Mouse (Mus musculus) midbrain, embryonic 15.5 days (tissue): Measurements from ENCODE around the gene Vamp5. TPM values are rescaled to one million over a fixed set of nuclear protein-coding genes. Genes with fewer than 3 reads are reported as not detected.
A peak's percentile ranks its signal among the peaks of the same experiment; 100 is the strongest.

Experiments used
- ATAC-seq: fragments of 200-750 bp; cut with Nextera tagmentation; replicated peaks from 2 replicates; pipeline ENCODE4 v1.8.0; 2017; ENCODE audit warnings: moderate TSS enrichment
- H3K27ac ChIP-seq: fragments of 300-500 bp; sonication (generic); 2 replicates; pipeline ENCODE4 v1.5.1; 2015; ENCODE audit warnings: mild to moderate bottlenecking, inconsistent platforms
- H3K27me3 ChIP-seq: fragments of 300-500 bp; sonication (generic); replicated peaks from 2 replicates; pipeline ENCODE4 v1.6.1; 2015; ENCODE audit warnings: inconsistent platforms
- H3K36me3 ChIP-seq: fragments of 300-500 bp; sonication (generic); replicated peaks from 2 replicates; pipeline ENCODE4 v1.6.1; 2015; ENCODE audit warnings: inconsistent platforms
- H3K4me1 ChIP-seq: fragments of 300-500 bp; sonication (generic); 2 replicates; pipeline ENCODE4 v1.6.1; 2015; ENCODE audit warnings: inconsistent platforms
- H3K4me2 ChIP-seq: fragments of 300-500 bp; sonication (generic); 2 replicates; pipeline ENCODE4 v1.6.1; 2015; ENCODE audit warnings: inconsistent platforms, mild to moderate bottlenecking, moderate library complexity
- H3K4me3 ChIP-seq: fragments of 300-500 bp; sonication (generic); 2 replicates; pipeline ENCODE4 v1.5.1; 2015; ENCODE audit warnings: mild to moderate bottlenecking, inconsistent platforms
- H3K9ac ChIP-seq: fragments of 300-500 bp; sonication (generic); 2 replicates; pipeline ENCODE4 v1.6.1; 2015; ENCODE audit warnings: mild to moderate bottlenecking, inconsistent platforms
- H3K9me3 ChIP-seq: fragments of 300-500 bp; sonication (generic); 2 replicates; pipeline ENCODE4 v1.6.1; 2016; ENCODE audit warnings: inconsistent platforms
- WGBS: fragments of 180-500 bp; shearing (Covaris S2); methylation state at CpG from one replicate; pipeline ENCODE4 v1.1.7; 2015; ENCODE audit warnings: mixed read lengths; 5-methylcytosine and 5-hydroxymethylcytosine counted together
- polyA plus RNA-seq: library from polyadenylated mRNA; unstranded; fragments of >200 nt; fragmentation: Nextera tagmentation; extraction: Ambion mirVana; gene quantifications from 2 replicates; pipeline ENCODE4 v1.2.1, GENCODE M21; 2015

Gene Vamp5
- 20.2 and 24.2 TPM in 2 replicates for polyA plus RNA-seq

- WGBS, result 2% methylated on average over 49 of the region's 49 CpGs
- Histone ChIP-seq H3K9me3 (no peaks in the 10 kb centered on the region), H3K4me2 (peak within 1 kb of the TSS; percentile 56), H3K36me3 (no peaks in the 10 kb centered on the region), H3K27ac (no peak within 1 kb of the TSS), H3K4me3 (peak within 1 kb of the TSS; percentile 39), H3K4me1 (peaks cover 6% of the 10 kb centered on the region), H3K9ac (peak within 1 kb of the TSS; percentile 38), H3K27me3 (peaks cover 26% of the 10 kb centered on the region)
- 0 out of 2 replicates have a peak, but pooled peaks have one; percentile 9 for ATAC-seq
Measured at GRCm38 (mm10) chr6:72380131-72380770, at the start of gene Vamp5. Gene Vamp5, minus strand, starts transcription at chr6:72380468.

DNA sequence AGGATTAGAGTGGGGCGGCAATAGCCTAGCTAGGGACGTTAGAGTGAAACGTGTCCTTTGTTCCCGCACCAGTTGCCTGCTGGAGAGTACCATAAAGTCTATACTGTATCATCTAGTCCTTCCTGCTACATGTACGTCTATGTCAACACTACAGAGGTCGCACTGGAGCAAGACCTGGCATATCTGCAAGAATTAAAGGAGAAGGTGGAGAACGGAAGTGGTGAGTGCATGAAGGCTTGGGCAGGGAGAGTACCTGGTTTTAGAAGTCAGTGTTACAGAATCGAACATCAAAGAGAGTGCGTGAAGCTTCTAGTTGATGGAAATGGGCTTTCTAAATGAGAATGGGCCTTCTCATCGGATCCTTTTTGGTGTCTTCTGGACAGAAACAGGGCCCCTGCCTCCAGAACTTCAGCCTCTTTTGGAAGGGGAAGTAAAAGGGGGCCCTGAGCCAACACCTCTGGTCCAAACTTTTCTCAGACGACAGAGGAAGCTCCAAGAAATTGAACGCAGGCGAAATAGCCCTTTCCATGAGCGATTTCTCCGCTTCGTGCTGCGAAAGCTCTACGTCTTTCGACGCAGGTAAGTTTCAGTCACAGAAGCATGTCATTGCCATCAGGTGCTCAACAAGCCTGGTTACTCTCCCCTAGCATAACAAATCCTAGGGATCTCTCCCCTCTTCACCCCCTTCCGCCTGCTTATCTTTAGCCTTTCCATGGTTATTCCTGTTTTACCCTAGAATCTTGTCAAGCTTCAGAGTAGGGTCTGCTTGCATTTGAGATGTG, 49.0 kb upstream of the Vamp5 start:
- ATAC-seq, result no peak
- H3K36me3 ChIP-seq, result peaks cover 44% of the 10 kb centered on the region
- WGBS, result 92% methylated on average over 21 of the region's 21 CpGs

DNA sequence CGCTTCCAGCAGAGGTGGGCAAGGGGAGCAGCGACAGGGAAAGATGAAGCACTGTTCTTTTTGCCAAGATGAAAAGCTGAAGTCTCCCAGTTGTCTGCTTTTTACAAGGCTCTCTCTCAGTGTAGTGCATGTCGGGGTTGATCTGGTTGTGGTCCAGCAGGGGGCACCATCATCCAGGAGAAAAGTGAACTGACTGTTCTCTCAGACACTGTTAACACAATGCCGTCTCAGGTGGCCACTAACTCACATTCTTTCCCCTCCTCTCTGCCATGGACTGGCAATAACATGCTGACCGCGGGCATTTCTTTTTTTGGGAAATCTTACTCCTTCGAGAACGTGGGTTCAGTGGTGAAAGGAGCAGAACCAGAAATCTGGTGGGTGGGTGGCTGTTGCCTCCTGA, 47.8 kb upstream of the Vamp5 start:
- Histone ChIP-seq H3K9ac (no peak overlapping the region), H3K27ac (no peak overlapping the region), H3K27me3 (no peaks in the 10 kb centered on the region), H3K36me3 (peaks cover 47% of the 10 kb centered on the region), H3K9me3 (no peaks in the 10 kb centered on the region), H3K4me3 (no peak overlapping the region), H3K4me2 (no peak overlapping the region), H3K4me1 (no peaks in the 10 kb centered on the region)
- 35% methylated on average over 8 of the region's 8 CpGs for WGBS
- ATAC-seq, result peak; percentile 86

More for the DNA sequence above, 49.0 kb upstream of the Vamp5 start:
- no peak overlapping the region for H3K4me3 ChIP-seq
- H3K27ac ChIP-seq, result no peak overlapping the region
- H3K4me2 ChIP-seq, result no peak overlapping the region
- no peaks in the 10 kb centered on the region for H3K27me3 ChIP-seq
- no peaks in the 10 kb centered on the region for H3K9me3 ChIP-seq
- no peaks in the 10 kb centered on the region for H3K4me1 ChIP-seq
- no peak overlapping the region for H3K9ac ChIP-seq

- Histone ChIP-seq H3K9me3 (no peaks in the 10 kb centered on the region), H3K4me3 (no peak overlapping the region), H3K9ac (no peak overlapping the region), H3K36me3 (peaks cover 36% of the 10 kb centered on the region; the same call in 1 of the 2 replicates), H3K27me3 (no peaks in the 10 kb centered on the region), H3K27ac (no peak overlapping the region), H3K4me1 (no peaks in the 10 kb centered on the region), H3K4me2 (no peak overlapping the region)
- WGBS, result 94% methylated on average over 11 of the region's 11 CpGs
- no peak for ATAC-seq
Measured at GRCm38 (mm10) chr6:72425646-72426045, 45.4 kb upstream of the Vamp5 start.

- no peaks in the 10 kb centered on the region for H3K27me3 ChIP-seq
- no peaks in the 10 kb centered on the region for H3K9me3 ChIP-seq
- H3K4me3 ChIP-seq, result no peak overlapping the region
- 94% methylated on average over 10 of the region's 10 CpGs for WGBS
- no peak for ATAC-seq
- no peak overlapping the region for H3K4me2 ChIP-seq
- H3K9ac ChIP-seq, result no peak overlapping the region
- no peak overlapping the region for H3K27ac ChIP-seq
- peaks cover 11% of the 10 kb centered on the region for H3K4me1 ChIP-seq
- peaks cover 31% of the 10 kb centered on the region for H3K36me3 ChIP-seq
Measured at GRCm38 (mm10) chr6:72420901-72421300, 40.6 kb upstream of the Vamp5 start.

DNA sequence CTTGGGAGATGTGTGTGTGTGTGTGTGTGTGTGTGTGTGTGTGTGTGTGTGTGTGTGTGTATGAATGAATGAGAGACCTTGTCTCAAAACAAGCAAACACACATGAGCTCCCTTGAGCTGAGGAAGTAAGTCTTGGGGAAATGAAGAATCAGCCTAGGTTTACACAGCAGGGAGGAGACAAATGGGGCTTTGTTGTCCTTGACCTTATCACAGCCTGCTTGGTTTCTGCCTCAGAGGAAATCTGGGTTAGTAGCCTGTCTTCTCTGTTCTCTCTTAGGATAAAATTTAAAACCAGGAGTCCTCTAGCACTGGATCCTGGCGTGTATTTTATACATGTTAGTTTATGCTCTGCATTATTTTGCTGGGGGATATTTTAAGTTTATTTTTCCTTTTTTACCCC, 39.5 kb upstream of the Vamp5 start:
- WGBS, result 78% methylated on average over 1 of the region's 1 CpGs
- Histone ChIP-seq H3K27ac (no peak overlapping the region), H3K36me3 (peaks cover 25% of the 10 kb centered on the region), H3K4me1 (peaks cover 22% of the 10 kb centered on the region), H3K9me3 (no peaks in the 10 kb centered on the region), H3K4me3 (no peak overlapping the region), H3K27me3 (no peaks in the 10 kb centered on the region), H3K9ac (no peak overlapping the region), H3K4me2 (no peak overlapping the region)
- no peak for ATAC-seq

GRCm38 (mm10) chr6:72418279-72418678, 38.0 kb upstream of the Vamp5 start:
- ATAC-seq, result no peak
- Histone ChIP-seq H3K4me2 (no peak overlapping the region), H3K36me3 (peaks cover 15% of the 10 kb centered on the region), H3K9ac (no peak overlapping the region), H3K27me3 (no peaks in the 10 kb centered on the region), H3K4me1 (peaks cover 29% of the 10 kb centered on the region), H3K27ac (no peak overlapping the region), H3K4me3 (no peak overlapping the region), H3K9me3 (no peaks in the 10 kb centered on the region)
- 92% methylated on average over 4 of the region's 4 CpGs for WGBS

DNA sequence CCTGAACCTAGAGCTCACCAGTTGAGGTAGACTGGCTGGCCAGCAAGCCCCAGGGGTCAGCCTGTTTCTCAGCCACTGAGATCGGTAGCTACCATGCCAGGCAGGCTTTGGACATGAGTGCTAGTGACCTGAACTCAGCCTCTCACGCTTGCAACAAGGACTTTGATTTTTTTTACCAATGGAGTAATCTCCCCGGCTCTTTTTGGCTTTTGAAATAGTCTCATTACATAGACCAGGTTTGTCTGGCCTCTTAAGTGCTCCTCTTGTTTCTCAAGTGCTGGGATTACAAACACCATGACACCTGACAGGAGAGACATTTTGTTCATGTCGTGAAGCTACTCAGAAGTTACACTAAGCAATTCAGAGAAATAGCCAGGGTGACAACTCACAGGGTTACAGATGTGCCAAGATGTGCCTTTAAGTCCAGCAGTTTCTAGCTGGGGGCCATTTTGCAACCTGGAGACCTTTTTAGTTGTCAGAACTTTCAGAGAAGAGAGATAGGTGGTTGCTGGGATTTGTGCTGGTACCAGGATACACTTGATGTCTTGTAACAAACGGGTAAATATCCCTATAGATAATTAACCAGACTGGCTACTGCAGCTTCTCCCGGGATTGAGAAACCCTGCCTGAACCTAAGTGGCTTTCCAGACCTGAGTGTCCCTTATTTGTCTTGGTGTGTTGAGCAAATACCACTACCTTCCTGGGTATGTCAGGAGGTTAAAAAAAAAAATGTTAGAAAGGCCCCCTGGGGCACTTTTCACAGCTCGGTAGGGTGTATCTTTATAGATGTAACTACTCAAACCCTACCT, 35.9 kb upstream of the Vamp5 start:
- Histone ChIP-seq H3K9me3 (no peaks in the 10 kb centered on the region), H3K9ac (no peak overlapping the region), H3K4me1 (peaks cover 29% of the 10 kb centered on the region), H3K27ac (no peak overlapping the region), H3K4me2 (no peak overlapping the region), H3K4me3 (no peak overlapping the region), H3K36me3 (peaks cover 7% of the 10 kb centered on the region), H3K27me3 (no peaks in the 10 kb centered on the region)
- WGBS, result 85% methylated on average over 7 of the region's 7 CpGs
- no peak for ATAC-seq

DNA sequence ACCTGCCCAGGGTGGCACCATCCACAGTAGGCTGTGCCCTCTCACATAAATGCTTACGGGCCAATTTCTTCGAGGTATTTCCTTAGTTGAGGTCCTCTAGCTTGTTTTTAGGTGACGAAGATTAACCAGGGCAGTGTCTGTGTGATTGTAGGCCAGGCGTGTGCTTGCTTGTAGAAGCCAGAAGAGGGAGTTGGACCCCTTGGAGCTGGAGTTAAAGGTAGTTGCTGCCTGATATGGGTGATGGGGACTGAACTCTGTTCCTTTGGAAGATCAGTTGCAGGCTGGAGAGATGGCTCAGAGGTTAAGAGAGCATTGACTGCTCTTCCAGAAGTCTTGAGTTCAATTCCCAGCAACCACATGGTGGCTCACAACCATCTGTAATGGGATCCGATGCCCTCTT, 34.9 kb upstream of the Vamp5 start:
- Histone ChIP-seq H3K27me3 (no peaks in the 10 kb centered on the region), H3K27ac (no peak overlapping the region), H3K36me3 (peaks cover 7% of the 10 kb centered on the region), H3K4me3 (peak overlapping the region; percentile 56), H3K9me3 (no peaks in the 10 kb centered on the region), H3K4me2 (peak overlapping the region; percentile 77), H3K9ac (no peak overlapping the region; the same call in 1 of the 2 replicates), H3K4me1 (peaks cover 29% of the 10 kb centered on the region)
- no peak for ATAC-seq
- WGBS, result 87% methylated on average over 5 of the region's 5 CpGs

DNA sequence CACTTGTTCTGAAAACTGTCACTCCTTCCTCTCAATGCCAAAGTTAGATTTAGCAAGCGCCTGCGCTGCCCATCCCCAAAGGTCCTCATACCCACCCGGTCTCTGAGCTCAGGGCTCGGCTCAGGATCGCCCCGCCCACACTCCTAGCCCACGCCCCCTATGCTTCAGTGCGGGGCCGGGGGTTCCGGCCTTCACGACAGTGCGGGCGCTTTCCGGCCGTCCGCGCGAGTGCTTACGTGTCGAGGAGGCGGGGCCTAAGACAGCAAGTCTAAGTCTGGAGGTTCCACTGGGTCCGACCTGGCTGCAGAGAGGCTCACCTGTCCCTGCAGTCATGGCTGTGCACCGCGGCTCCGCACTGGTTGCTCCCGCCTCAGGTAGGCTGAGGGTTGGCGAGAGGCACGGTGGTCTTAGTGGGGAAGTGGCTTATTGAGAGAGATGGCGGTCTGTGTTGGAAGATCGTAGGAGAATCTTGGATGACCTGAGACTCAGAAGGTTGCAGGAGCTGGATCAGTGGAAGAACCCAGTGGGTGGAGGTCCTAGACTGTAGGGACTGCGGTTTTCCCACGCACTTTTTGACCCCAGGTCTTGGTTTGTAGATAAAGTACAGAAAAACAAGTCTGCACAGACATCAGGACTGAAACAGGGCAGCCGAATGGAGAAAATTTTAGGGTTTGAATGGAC, 33.9 kb upstream of the Vamp5 start, which contains the start of gene Ggcx:
Gene Ggcx, plus strand, starts transcription at position 233 of the 681 bp plus-strand sequence.
- Histone ChIP-seq H3K36me3 (peaks cover 7% of the 10 kb centered on the region), H3K9ac (peak within 1 kb of the TSS; percentile 66), H3K4me3 (peak within 1 kb of the TSS; percentile 56), H3K4me1 (peaks cover 29% of the 10 kb centered on the region), H3K9me3 (no peaks in the 10 kb centered on the region), H3K27me3 (no peaks in the 10 kb centered on the region), H3K4me2 (peak within 1 kb of the TSS; percentile 77), H3K27ac (peak within 1 kb of the TSS; percentile 66)
- WGBS, result 1% methylated on average over 33 of the region's 33 CpGs
- peak; percentile 97 for ATAC-seq

- Histone ChIP-seq H3K27ac (no peak overlapping the region), H3K4me3 (no peak overlapping the region), H3K9ac (no peak overlapping the region), H3K9me3 (no peaks in the 10 kb centered on the region), H3K36me3 (no peaks in the 10 kb centered on the region), H3K4me2 (no peak overlapping the region), H3K27me3 (no peaks in the 10 kb centered on the region), H3K4me1 (peaks cover 15% of the 10 kb centered on the region)
- ATAC-seq, result no peak
- 85% methylated on average over 7 of the region's 7 CpGs for WGBS
Measured at GRCm38 (mm10) chr6:72410518-72410917, 30.2 kb upstream of the Vamp5 start.
